Mouse (Mus musculus) telencephalon, adult 2 months (tissue): Measurements from ENCODE around the gene Flt1.
A peak's percentile ranks its signal among the peaks of the same experiment; 100 is the strongest.

Experiments used
- DNase-seq: peaks from one replicate; pipeline ENCODE4 v3.0.0-alpha.2; 2011; ENCODE audit warnings: low read depth, low spot score

The Flt1 gene

DNA sequence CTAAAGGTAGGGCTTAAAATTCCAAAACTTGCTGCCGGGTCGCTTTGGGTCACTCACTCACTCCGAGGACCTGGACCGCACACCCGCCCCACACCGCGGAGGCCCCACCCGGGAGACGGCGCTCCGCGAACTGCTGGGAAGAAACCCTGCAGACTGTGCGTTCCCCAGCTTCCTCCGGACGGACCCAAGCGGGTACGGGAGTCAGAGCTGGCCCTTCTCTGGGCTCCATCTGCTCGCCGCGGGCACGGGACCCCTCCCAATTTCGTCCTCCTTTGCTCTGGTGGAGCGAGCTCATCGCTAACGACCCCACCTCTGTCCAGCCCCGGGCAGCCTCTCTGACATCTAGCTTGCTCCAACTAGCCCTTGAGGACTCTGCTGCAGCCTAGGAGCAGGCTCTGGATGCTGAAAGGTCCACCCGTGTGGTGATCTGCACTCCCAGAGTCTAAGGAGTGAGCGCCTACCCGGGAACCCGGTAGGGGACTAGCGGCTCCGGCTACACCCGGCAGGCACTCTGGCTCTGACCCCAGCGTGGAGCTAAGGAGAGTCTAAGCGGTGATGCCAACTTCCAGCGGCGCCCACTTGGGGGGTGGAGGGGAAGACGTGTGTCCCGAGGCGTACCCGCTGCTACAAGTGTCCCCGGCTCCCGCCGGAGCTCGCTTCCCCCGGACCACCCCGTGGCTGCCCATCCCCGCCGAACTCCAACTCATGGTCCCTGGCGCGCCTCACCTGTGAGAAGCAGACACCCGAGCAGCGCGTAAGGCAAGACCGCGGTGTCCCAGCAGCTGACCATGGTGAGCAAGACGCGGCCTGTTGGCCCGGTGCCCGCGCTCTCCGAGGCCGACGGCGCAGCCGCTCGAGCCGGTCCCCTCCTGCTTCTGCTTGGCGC, 623 bp downstream of the Flt1 start:
- no peak for DNase-seq

DNA sequence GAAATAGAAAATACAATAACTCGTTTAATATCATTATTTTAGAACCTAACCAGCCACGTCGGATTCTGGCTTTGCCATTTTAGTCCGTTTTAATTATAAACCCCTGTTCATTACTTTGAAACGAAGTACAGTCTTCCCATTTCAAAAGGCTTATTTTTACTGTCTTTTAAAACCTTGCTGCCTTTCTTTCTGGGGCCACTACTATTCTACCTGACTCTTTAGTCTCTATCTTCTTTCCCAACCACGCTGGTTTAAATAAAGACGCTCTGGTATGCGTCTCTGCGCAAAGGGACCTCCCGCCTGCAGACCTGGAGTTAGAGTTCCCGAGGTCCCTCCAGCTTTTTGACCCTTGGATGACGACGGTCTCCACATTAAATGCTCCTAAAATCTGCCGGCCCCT, 1.4 kb downstream of the Flt1 start:
- DNase-seq, result no peak

DNA sequence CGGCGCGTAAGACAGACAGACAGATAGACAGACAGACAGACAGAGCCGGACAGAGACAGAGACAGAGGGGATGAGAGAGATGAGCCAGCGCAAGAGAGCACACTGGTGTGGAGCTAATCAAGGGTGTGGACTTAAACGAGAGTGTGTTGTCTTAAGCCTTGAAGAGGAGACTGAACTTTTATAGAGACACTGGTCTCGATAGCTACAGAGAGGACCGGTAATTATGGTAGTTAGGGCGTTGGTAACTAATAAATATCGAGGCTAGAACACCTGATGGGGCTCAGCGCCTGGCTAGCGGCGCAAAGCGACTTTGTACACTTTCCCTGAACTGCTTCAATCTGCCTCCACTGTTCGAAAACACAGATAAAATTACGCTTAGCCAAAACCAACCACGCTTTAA, 2.0 kb downstream of the Flt1 start:
- no peak for DNase-seq

DNA sequence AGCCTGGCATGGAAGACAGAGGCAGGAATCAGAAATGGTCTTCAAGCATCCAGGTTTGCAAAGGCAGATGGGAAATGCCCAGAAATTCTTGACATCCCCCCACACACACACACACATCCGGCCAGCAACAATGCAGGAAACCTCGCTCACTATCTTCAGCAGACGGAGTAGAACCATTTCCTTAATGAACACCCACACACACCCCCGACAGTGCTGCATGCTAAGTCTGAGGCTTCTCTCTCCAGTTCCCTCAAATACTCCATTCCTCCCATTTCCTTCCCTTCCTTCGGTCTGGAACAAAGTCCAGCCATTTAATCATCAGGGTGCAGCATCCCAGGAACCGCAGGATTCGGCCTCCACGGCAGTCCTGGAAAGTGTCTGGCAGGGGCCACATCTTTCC, 4.4 kb downstream of the Flt1 start:
- DNase-seq, result no peak

DNA sequence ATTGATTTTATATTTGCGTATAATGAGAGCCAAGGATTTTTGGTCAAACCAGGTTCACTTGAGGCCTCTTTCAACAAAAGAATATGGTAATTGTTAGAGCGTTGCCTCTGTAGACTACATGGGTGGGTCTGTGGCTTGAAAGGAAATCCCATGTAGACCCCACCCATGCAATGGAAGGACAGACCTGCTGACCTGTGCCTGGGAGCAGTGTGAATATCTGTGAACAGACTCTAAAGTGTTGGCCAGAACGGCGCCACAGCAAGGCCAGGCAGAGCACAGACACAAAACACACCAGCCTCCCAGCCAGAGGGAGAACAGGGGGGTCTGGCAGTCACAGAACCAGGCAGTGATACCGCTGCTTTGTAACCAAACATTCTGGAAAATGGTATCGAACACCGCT, 7.5 kb downstream of the Flt1 start:
- DNase-seq, result no peak

DNA sequence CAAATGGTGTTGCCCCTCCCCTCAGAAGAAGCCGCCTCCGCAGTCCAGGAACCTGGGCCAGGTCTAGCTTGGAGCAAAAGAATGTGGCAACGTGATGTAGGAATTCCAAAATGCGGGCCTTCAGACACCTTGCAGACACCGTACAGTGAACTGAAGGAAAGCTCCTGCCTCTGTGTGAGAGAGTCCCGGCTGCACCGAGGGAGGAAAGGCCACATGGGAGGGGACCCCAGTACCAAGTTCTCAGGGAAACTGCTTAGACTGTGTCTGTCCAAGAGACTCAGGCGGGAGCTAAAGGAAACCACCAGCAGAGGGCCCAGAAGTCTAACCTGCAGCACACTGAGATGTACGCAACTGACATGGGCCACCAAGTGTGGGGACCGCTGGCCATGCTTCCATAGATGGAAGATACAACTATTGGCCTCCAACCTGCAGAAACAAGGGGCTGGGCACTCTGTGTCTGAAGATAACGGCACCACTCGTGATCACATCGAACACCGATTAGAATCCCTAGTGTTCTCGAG, 9.1 kb downstream of the Flt1 start:
- no peak for DNase-seq

DNA sequence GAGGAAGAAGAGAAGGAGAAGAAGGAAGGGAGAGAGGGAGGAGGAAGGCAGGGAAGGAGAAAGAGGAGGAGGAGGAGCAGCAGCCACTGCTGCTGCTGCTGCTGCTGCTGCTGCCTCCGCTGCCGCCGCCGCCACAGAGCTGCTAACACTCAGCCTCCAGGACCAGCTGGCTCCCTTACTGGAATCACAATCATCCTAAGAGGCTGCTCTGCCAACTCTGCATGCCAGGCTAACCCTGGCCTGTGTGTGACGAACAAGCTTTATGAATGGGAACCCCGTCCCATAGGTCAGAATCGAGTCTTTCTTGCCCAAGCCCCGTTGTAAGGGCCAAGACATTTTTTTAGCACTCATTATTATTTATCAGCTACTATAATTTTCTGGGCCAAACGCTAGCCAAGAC, 9.5 kb downstream of the Flt1 start:
- DNase-seq, result peak; percentile 15

DNA sequence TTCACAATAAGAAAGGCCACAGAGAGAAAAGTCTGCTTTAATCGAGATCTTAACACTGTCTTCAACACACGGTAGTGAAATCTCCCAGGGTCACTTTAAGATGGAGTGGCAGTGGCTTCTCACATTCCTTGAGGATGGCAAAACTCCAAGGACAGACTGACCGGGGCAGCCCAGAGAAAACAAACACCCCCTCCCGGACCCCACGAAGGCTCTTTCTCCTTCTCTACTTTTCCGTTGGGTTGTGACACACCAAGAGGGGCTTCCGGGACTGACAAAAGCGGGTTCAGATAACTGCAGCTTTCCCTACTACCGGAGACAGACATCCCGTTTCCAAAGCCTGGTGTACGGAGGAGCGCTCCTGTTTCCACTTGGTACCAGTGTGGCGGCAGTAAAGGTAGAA, 10.4 kb downstream of the Flt1 start:
- DNase-seq, result no peak

DNA sequence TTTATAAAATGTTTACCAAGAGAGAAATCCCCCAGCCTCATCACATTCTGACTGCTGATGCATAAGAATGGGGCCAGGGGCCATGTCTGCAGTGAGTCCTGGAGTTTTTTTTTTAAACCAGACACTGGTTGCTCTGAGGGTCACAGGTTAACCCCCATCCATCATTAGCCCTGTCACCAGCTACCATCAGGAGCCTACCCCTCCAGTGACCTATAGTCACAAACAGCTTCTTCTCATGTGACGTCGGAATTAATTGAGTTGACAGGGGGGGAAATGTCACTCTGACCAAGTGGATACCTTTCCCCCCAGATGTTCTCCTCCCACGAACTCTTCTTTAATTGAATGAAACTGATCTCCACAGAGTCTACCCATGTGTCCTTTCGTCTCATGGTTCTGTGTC, 17.3 kb downstream of the Flt1 start:
- DNase-seq, result no peak

DNA sequence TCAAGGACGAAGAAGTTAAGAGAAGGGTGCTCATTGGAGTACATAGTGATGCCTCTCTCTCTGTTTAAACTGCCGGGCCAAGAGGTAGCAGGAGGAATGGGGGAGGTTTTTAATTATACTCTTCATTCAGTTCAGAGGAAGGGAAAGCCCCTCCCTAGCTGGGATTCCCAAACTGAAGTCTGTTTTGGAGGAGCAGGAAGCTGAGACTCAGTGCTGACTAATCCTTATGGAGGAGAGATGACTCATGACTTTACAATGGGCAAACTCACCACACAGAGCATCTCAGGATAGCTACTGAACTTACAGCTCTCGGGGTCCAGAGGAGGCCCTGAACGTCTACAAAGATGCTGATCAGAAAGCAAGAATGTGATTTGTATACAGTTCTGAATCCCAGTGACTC, 18.3 kb downstream of the Flt1 start:
- DNase-seq, result peak; percentile 45

DNA sequence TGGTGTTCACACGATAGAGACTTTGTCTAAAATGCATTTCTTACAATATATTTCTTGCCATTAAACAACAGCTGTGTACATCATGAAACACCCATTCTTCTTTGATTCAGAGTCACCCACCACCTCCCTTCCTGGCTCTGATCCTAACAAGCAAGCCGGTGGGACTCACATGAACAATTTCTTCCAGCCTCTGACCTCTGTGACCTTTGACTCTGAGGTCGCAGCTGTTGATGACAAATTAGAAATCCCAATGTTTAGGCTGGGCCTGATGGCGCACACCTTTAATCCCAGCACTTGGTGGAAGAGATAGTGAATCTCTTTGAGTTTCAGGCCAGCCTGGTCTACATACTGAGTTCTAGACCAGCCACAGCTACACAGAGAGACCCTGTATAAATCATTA, 20.9 kb downstream of the Flt1 start:
- DNase-seq, result no peak

DNA sequence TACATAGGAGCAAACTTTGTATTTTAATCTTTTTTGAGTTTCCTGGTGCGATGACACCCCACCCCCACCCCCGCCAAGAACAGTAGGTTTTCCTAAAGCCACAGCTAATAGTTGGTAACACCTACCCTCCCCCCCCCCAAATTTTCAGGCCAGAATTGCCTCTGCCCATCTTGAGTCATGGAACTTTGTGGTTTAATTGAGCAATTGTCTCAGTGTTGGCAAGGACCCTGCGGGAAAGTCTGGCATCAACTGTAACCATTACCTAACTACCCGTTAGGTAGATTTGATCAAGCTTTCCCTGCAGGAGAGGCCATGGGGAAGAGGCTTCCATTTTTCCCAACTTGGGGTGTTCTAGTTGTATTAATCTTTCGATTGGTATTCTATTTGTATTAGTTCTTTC, 23.4 kb downstream of the Flt1 start:
- DNase-seq, result no peak

DNA sequence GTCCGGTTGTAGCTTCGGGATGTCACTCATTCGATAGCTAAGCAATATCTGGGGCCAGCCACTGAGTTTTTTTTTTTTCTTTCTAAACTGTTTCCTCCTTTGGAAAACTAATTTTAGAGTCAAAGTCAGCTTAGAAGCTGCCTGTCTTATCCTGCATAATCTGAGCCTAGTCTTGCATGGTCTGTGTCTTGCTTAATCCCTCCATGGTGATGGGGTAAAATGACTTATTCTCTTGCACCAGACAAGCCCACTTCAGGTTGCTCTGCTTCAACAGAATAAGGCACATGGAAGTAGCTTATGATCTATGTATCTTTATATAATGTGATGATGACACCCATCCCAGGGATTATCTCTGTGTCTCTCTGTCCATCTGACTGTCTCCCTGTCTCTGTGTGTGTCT, 24.8 kb downstream of the Flt1 start:
- no peak for DNase-seq

DNA sequence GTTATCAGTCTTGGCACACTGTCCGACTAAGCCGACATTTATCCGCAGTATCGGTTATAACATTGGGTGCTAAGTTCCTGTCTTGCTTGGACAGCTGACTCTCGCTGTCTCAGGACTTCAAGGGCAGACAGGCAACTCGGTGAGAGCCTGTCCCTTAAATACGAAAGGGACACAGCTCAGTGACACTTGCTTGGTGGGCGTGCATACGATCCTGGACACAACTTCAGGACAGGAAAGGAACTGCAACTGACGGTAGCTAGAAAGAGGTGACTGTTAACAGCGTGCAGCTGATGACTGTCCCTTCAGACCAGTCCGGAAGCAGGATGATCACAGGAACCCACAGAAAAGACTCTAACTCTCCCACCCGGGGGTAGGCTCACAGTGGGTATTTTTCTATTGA, 27.8 kb downstream of the Flt1 start:
- DNase-seq, result no peak

DNA sequence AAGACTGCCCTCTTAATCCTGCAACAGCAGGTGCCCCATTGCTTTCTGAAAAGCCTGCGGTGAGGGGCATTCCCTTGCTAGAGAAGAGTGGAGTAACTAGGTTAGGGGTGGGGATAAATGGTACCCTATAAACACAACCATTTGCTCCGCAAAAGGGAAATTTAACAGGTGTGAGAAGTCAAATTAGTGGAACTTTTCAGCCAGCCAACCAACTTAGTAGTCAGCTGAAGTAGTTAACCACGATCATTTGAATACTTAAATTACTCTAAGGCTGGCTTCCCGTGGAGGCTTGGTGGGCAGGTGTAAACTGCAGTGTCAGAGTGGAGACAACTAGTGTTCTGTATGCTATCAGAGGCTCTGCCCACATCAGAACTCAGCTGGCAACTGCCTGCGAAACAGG, 28.6 kb downstream of the Flt1 start:
- DNase-seq, result no peak

DNA sequence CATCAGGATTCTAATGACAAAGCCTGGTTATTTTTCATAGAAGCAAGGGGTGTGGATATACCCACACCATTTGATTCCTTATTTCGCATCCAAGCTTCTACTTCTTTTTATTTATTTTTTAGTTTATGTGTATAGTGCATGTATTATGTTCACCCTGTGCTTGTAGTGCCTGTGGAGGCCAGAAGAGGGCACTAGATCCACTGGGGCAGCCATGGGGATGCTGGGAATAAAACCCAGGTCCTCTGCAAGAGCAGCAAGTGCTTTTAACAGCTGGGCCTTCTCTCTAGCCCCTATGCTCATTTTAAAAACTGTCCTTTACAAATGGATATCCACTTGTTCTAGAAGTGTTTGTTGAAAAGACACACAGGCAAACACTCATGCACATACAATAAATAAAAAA, 33.2 kb downstream of the Flt1 start:
- no peak for DNase-seq

DNA sequence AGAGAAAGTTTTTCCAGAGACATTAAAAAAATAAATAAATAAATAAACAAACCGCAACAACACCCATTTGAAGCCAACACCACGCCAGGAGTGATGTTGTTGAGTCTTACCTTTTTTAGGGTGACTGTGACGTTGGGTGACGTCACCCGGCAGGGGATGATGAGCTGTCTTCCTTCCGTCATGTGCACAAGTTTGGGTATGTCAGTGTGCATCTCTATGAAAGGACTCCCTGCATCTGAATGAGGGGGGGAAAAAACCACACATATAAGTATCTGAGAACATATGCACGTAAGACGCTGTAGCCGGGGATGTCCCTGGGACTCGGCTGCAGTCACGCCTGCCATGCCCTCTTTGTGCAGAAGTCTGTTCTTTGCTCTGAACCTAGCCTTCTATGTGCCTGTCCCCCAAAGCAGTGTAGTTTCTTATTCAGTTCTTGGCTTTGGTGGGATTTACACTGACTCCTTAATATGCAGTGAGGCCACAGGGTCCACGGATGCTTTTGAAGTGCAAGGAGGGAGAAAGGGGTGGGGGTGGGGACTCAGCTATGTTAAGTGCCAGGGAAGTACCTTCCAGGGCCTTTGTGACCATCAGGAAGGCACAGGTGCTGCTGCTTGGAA, 42.0 kb downstream of the Flt1 start:
- no peak for DNase-seq

DNA sequence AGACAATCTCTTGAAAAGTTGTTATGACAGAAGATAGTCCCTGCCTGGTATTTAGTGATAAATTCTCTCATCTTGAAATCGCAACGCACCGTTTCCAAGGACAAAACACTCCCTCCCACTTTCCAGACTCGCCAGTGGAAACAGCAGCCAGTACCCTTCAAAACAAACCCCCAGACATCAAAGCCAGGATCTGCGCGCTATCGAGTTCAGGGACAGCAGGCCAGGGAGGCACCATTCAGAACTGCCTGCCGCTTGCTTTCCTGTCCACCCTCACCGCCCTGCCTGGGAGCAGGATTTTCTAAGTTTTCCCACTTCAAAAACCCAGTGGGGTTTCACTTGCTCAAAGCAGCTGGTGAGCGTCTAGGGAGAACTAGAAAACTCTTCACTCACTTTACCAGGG, 44.6 kb downstream of the Flt1 start:
- no peak for DNase-seq

DNA sequence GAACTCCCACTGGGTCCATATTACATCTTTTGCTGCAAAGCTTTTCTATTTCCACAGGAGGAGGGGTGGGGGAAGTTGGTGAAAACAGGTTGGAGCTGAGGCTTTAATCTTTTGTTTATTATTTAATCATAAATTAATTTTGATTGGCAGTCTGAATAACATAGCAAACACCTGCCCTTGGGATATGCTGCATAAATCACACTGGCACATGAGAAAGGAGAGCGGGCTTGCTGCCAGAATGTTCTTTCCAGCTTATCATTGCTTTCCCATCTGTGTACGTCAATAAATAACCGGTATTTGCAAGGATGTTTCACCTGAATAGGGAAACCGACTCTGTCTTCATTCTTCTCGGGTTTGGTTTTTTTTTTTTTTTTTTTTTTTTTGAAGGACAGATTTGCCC, 45.1 kb downstream of the Flt1 start:
- DNase-seq, result no peak

DNA sequence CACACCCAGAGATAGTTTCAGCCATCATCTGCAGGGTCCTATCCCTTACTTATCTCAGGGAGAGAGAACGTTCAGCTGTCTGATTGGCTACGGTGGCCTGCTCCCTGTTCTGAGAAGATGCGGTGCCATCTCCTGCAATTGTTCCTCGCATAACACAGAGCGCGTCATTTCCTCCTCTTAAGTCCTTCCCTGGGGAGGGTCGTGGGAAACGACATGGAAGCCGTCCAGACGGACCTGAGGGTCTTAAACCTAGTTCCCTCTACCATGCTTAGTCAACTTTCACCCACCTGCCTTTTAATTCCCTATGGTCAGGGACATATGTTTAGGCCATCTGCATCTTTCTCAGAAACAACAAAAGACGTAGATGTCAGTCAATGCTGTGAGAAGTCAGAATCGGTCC, 46.5 kb downstream of the Flt1 start:
- no peak for DNase-seq

DNA sequence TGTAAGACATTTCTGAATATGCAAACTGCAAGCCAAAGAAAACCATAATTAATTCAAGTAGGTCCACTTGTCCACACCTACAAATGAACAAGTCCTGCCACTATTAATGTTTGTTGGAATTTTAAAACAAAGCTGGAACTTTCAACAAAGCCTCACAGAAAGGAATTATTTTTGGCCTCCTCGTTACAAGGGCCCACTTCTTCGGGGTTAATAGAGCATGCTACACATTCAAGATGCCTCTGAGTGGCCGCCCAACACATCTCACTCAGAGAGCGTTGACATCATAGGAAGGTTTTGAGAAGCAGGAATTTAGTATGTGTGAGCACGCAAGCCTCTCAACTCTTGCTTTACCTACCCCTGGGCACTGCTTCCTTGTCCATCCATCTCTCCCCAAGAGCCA, 50.0 kb downstream of the Flt1 start:
- no peak for DNase-seq

DNA sequence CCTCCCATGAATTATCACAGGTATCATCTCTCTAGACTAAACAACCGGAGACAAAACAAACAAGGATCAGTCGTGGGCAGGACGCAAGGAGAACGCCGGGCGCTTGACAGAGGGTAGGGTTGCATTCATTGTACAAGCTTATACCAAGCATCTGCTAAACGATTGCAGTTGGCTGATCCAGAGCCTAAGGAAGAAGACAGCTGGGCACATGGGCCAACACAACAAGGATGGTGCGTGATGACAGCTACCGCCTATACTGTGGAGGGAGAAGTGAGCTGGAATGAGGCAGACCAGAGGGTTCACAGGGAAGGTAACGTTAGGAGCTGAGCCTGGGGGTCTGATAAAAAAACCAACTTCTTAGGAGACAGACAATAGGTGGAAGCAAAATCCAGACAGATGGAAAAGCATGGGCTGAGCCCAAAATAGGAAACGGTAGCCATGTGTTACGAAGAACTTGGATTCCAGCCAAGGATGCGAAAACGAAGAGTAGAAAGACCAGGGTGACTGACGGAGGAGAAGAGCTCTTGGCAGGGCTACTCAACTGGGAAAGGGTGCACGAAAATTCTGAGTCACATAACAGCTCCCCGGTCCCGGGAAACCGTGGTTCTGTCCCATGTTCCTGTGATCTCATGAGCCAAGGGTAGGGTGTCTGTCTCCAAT, 53.9 kb downstream of the Flt1 start:
- DNase-seq, result peak; percentile 24
